Mouse (Mus musculus) small intestine, adult 2 months (tissue): ENCODE results near the gene Wfdc2. TPM values are rescaled to one million over a fixed set of nuclear protein-coding genes. Genes with fewer than 3 reads are reported as not detected.
A peak's percentile ranks its signal among the peaks of the same experiment; 100 is the strongest.

ENCODE experiments used
- H3K27ac ChIP-seq: fragments of 200-500 bp; 2 replicates; pipeline ENCODE4 v1.5.1; 2012; ENCODE audit warnings: low read depth, low read length, control low read depth, inconsistent platforms; ENCODE audit not compliant: insufficient read depth
- H3K27me3 ChIP-seq: fragments of 200-500 bp; 2 replicates; pipeline ENCODE4 v1.6.1; 2012; ENCODE audit warnings: mild to moderate bottlenecking, moderate library complexity, low read length, inconsistent platforms; ENCODE audit not compliant: control insufficient read depth, insufficient read depth
- H3K36me3 ChIP-seq: fragments of 200-500 bp; 2 replicates; pipeline ENCODE4 v1.6.1; 2012; ENCODE audit warnings: mild to moderate bottlenecking, low read length, control low read depth, inconsistent platforms; ENCODE audit not compliant: control insufficient read depth, insufficient read depth
- H3K4me1 ChIP-seq: fragments of 200-500 bp; 2 replicates; pipeline ENCODE4 v1.6.1; 2012; ENCODE audit warnings: low read length, inconsistent platforms, mixed read lengths; ENCODE audit not compliant: control insufficient read depth, insufficient read depth, insufficient read length
- H3K4me3 ChIP-seq: fragments of 200-500 bp; 2 replicates; pipeline ENCODE4 v1.5.1; 2012; ENCODE audit warnings: low read depth, mild to moderate bottlenecking, control low read depth, inconsistent platforms, low read length, moderate library complexity
- CTCF ChIP-seq: fragments of 200-500 bp; IDR thresholded peaks from 2 replicates; pipeline ENCODE4 v1.5.1; 2012; ENCODE audit warnings: low read depth, mild to moderate bottlenecking, control low read depth, inconsistent platforms, low read length, moderate library complexity, mixed read lengths; ENCODE audit not compliant: insufficient replicate concordance, insufficient read length; ENCODE audit errors: extremely low read depth
- POLR2A ChIP-seq: fragments of 200-500 bp; IDR thresholded peaks from 2 replicates; pipeline ENCODE4 v1.6.1; 2012; ENCODE audit warnings: low read depth, mild to moderate bottlenecking, control low read depth, inconsistent platforms, low read length, moderate library complexity
- WGBS: fragments of 180-500 bp; shearing (Covaris S2); methylation state at CpG from one replicate; pipeline ENCODE4 v1.1.7; 2018; 5-methylcytosine and 5-hydroxymethylcytosine counted together
- polyA plus RNA-seq: library from polyadenylated mRNA; depleted of rRNA; stranded (reverse); fragments of >200 nt; gene quantifications from 2 replicates; pipeline ENCODE4 v1.2.3, GENCODE M21; 2012

Wfdc2 gene
- polyA plus RNA-seq, 1 experiment: 3.2 TPM

DNA sequence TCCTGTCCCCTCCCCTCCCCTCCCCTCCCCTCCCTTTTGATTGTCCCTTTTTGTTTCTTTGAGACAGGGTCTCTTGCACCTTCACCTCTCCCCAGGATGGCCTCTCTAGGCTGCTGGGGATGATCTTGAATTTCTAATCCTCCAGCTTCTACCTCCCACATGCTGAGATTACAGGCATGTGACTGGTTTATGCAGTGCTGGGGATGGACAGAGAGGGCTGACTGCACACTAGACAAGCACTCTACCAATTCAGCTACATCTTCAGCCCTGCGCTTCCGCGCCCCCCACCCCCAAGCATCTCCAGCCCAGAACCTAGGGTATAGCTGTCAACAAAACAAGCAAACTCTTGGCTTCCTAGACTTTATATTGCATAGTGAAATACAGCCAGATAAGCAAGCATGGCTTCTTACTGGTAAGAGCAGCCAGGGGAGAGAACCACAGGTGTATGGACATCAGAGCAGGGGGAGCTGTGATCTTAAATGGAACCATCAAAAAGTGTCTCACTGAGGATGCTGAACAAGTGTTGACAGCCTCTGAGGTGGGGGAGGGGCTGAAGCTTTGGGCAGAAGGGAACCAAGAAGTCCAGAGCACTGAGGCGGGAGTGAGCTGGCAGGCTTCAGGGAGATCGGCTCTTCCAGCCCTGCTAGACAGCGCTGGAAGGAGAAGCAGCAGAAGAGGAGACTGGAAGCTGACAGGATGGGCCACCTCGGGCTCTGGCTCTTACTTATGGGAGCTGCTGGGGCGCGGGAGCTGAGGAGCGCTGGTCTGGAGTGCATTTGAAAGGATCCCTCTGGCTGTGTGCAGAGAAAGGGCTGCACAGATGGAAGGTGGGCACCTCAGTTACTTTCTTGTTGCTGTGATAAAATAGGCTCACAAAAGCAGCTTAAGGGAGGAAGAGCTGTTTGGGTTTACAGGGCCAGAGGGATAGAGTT is 12.0 kb upstream of the Wfdc2 start:
- Histone ChIP-seq H3K36me3 (no peaks in the 10 kb centered on the region), H3K27me3 (no peaks in the 10 kb centered on the region), H3K27ac (no peak overlapping the region), H3K4me3 (no peak overlapping the region), H3K4me1 (no peaks in the 10 kb centered on the region)
- TF ChIP-seq CTCF: no peak
- TF ChIP-seq POLR2A: no peak
- WGBS: 40% methylated on average over 10 of the region's 10 CpGs

DNA sequence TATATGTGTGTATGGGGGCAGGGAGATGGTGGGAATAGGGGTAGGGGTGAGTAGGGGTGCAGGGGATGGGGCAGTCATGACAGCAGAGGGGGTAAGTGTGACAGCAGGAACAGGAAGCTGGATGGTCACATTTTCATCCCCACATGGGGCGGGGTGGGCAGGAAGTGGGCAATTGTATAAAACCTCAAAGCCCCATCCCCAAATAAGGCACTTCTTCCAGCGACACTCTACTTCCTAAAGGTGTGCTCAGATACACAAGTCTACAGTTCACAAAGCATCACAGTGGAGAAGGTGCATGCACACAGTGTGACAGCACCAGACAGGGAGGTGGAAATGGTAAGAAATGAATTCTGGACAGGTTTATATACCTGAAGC is 11.3 kb upstream of the Wfdc2 start:
- Histone ChIP-seq H3K27ac (no peak overlapping the region), H3K27me3 (no peaks in the 10 kb centered on the region), H3K36me3 (no peaks in the 10 kb centered on the region), H3K4me1 (no peaks in the 10 kb centered on the region), H3K4me3 (no peak overlapping the region)
- WGBS: 69% methylated on average over 2 of the region's 2 CpGs
- TF ChIP-seq POLR2A (no peak), CTCF (no peak)

DNA sequence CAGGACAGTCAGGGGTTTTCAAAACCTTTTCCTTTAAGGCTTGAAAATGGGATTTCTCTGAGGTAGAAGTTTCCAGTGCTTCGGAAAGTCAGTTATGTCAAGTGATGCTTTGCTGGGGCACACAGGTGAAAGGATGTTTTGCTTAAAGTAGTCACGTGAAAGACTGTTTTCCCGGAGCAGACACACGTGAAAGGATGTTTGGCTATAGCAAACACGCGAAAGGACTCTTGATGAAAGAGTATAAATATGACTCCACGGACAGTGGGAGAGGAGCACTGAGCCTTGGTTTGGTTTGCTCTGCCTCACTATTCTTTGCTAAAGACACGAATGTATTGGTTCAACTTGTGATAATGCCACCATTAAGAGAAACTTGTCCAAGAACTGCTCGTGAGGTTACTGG is 10.7 kb upstream of the Wfdc2 start:
- Histone ChIP-seq H3K36me3 (no peaks in the 10 kb centered on the region), H3K27me3 (no peaks in the 10 kb centered on the region), H3K4me1 (no peaks in the 10 kb centered on the region), H3K4me3 (no peak overlapping the region), H3K27ac (no peak overlapping the region)
- 83% methylated on average over 9 of the region's 9 CpGs for WGBS
- TF ChIP-seq POLR2A (no peak), CTCF (no peak)

DNA sequence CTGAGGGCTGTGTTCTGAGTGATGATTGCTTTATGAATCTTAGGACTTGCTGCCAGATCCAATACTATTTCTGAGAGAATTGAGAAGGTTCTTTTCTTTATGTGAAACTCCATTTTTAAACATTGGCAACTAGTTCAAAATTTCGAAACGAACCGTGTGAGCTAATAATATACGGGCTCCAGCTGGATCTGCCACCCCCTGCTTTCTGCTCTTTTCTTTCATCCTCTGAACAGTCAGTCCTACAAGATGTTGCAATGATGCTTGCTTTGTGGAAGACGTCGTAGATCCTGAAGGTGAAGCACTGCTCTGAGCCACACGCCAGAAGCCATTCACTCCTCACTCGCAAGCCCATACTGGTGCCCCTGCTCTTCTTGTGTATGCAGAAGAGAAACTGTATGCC is 3.8 kb upstream of the Wfdc2 start:
- no peak overlapping the region for H3K4me3 ChIP-seq
- H3K4me1 ChIP-seq: peaks cover 3% of the 10 kb centered on the region; the same call in 1 of the 2 replicates
- peaks cover 13% of the 10 kb centered on the region for H3K27me3 ChIP-seq
- H3K27ac ChIP-seq: no peak overlapping the region
- no peaks in the 10 kb centered on the region for H3K36me3 ChIP-seq
- 82% methylated on average over 8 of the region's 8 CpGs for WGBS
- TF ChIP-seq CTCF: no peak
- TF ChIP-seq POLR2A: no peak

DNA sequence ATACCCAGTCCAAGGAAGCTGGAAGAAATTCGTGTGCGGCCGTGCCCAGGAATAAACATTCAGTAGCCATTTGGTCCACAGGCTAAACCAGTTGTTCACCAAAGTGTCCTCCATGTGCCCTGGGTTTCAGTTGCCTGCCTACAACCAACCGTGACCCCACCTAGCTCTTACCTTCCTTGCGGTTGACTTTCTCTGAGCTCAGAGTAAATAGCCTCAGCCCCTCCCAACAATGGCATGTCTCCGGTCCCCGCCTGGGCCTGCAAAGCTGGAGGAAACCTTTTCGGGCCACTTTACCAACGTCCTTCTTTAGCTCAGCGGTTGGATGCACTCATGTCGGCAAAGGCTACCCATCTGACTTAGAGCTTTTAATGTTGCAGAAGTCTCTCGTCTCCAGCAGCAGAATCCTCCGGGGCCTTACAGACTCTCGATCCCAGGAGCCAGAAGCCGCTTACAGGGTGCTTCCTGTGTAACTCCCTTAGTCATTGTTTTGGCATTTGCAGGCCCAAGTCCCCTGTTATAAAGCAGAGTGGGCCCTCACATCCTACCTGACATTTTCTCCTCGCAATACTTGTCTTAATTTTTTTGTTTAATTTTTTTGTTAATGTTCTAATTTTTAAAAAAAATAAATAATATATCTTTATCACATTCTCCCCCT is 3.1 kb upstream of the Wfdc2 start:
- no peak for TF ChIP-seq POLR2A
- no peak for TF ChIP-seq CTCF
- 39% methylated on average over 16 of the region's 16 CpGs for WGBS
- H3K36me3 ChIP-seq: no peaks in the 10 kb centered on the region
- no peak overlapping the region for H3K27ac ChIP-seq
- peaks cover 13% of the 10 kb centered on the region for H3K27me3 ChIP-seq
- H3K4me1 ChIP-seq: peaks cover 5% of the 10 kb centered on the region; the same call in 1 of the 2 replicates
- no peak overlapping the region for H3K4me3 ChIP-seq

DNA sequence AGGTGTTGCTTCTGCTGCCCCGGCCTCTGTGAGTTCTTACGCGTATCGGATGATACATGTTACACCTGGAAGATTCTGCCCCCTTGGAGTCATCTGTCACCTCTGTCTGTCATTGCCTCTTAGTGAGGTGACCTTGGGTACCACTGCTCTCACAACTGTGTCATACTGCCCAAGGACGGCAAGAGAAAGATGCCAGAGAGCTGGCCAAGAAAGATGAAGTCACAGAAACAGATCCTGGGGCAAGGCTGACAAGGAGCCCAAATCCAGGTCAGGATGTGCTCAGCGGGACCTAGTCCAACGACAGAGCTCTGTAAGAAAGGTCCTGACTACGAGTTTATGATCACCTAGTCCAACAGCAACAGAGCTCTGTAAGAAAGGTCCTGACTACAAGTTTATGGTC is 2.1 kb upstream of the Wfdc2 start:
- Histone ChIP-seq H3K4me1 (peaks cover 5% of the 10 kb centered on the region; the same call in 1 of the 2 replicates), H3K27ac (no peak overlapping the region), H3K4me3 (no peak overlapping the region), H3K27me3 (peaks cover 13% of the 10 kb centered on the region), H3K36me3 (no peaks in the 10 kb centered on the region)
- TF ChIP-seq CTCF (no peak), POLR2A (no peak)
- WGBS: 81% methylated on average over 8 of the region's 8 CpGs

DNA sequence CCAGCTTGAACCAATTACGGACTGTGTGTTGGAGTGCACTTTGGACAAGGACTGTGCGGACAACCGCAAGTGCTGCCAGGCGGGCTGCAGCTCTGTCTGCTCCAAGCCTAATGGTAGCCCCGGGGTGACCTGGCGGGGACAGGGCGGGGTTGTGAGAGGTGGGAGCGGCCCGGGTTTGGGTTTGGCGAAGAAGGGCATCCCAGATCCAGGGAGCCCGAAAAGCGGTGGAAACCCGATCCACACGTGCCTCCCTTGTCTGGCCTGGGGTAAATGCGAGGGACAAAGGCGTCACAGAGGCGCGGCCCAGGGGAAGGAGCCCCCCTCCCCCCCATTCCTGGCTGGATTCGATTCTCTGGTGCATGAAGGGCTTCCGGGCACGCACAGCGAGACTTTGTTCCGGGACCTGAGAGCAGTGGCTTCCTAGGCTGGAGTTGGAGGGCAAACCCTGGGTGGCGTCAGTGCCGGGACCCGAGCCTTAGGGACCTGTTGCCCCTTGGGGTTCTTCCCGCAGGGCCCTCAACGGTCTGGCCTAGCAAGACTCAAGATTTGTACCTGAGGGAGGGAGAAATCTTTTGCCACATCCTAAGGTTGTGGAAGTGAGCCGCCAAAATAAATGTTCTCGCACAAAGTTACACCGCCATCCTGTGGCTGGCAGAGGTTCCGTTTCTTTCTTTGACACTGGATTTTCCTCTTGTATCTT is 1.3 kb downstream of the Wfdc2 start:
- H3K27ac ChIP-seq: no peak overlapping the region
- peaks cover 13% of the 10 kb centered on the region for H3K27me3 ChIP-seq
- peak overlapping the region; percentile 53 for H3K4me3 ChIP-seq
- TF ChIP-seq CTCF (0 out of 2 replicates have a peak, but pooled peaks have one; percentile 11), POLR2A (no peak)
- 4% methylated on average over 32 of the region's 32 CpGs for WGBS
- H3K4me1 ChIP-seq: peaks cover 5% of the 10 kb centered on the region; the same call in 1 of the 2 replicates
- no peaks in the 10 kb centered on the region for H3K36me3 ChIP-seq
